Mouse (Mus musculus): Measurements from ENCODE around the gene Gm6793. TPM values are rescaled to one million over a fixed set of nuclear protein-coding genes. Genes with fewer than 3 reads are reported as not detected.

The Gm6793 gene
- polyA plus RNA-seq, 1 experiment from 2014 or later, result 0.31 TPM

DNA sequence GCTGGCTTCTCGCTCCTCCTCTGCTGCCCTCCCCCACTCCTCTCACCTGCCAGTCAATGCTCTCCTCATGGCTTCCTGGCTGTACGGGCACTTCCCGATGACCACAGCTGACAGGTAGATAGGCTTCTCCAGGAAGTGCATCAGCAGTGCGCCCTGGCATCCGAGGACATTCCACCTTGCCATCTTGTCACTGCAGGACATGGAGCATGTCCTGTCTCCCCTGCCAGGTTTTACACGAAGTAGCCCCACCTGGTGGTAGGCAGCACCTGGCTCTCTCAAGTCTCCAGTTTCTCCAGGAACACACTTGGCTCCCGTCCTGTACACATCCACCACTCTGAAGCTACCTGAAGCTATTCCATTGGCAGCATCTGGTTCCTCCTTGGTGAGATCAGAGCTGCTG lies 32.7 kb downstream of the Gm6793 start:
- no peaks in the 10 kb centered on the region for H3K4me1 ChIP-seq
- H3K4me3 ChIP-seq (replicated peaks), result no peak overlapping the region
- ATAC-seq (ENCODE audit: insufficient read depth, low FRiP score, low read depth), result no peak
- no peaks in the 10 kb centered on the region for H3K9me3 ChIP-seq
- no peak overlapping the region for H3K27ac ChIP-seq
- H3K4me2 ChIP-seq, result no peak overlapping the region
- peaks cover 10% of the 10 kb centered on the region for H3K36me3 ChIP-seq
- no peaks in the 10 kb centered on the region for H3K27me3 ChIP-seq (replicated peaks)
- 68% methylated on average over 7 of the region's 7 CpGs for WGBS
- no peak overlapping the region for H3K9ac ChIP-seq

- Histone ChIP-seq H3K27me3 (replicated peaks) (no peaks in the 10 kb centered on the region), H3K4me1 (no peaks in the 10 kb centered on the region), H3K4me2 (no peak overlapping the region), H3K27ac (no peak overlapping the region), H3K9ac (no peak overlapping the region), H3K36me3 (peaks cover 6% of the 10 kb centered on the region), H3K9me3 (no peaks in the 10 kb centered on the region), H3K4me3 (replicated peaks) (no peak overlapping the region)
- ATAC-seq (ENCODE audit: insufficient read depth, low FRiP score, low read depth), result no peak
- 64% methylated on average over 10 of the region's 10 CpGs for WGBS
These were observed 36.7 kb downstream of the Gm6793 start for GRCm38 (mm10) chr8:111978147-111978546.

DNA sequence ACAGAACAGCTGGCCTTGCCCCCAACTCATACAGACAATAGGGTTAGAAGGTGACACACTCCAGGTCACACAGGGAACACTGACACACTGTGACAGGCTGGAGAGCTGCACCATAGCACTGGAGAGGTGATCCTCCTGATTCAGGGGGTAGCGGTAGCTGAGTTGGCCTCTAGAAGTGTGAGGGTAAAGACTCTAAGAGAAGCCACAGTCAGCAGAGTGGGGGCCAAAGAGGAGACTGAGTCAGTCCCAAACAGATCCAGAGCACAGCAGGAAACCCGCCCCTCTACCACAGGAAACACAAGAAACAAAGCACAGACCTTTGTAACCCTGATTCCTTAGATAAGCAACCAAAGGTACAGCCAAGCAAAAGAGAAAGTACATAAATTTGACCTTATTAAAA lies 38.5 kb downstream of the Gm6793 start:
- Histone ChIP-seq H3K4me1 (no peaks in the 10 kb centered on the region), H3K9me3 (no peaks in the 10 kb centered on the region), H3K36me3 (peaks cover 6% of the 10 kb centered on the region), H3K4me3 (replicated peaks) (no peak overlapping the region), H3K27ac (no peak overlapping the region), H3K9ac (no peak overlapping the region), H3K4me2 (no peak overlapping the region), H3K27me3 (replicated peaks) (no peaks in the 10 kb centered on the region)
- ATAC-seq (ENCODE audit: insufficient read depth, low FRiP score, low read depth), result no peak
- WGBS, result 84% methylated on average over 2 of the region's 2 CpGs

DNA sequence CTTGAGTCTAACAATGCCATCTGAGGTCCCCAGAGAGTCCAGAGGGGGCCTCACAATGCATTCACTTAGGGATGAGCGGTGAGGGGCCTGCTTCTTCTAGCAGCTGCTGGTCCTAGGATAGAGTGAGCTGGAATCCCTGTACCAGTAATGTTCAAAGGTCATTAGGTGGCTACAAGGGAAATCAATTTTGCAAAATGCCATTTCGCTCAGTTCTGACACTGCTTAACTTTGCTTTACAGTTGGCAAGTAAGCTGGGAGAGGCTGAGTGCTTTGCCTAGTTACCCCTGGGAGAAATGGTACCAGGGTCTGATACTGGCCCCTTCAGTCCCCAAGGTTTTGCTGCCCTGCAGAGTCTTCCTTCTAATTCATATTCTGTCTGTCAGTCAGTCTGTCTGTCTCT lies 39.1 kb downstream of the Gm6793 start:
- WGBS, result 88% methylated on average over 2 of the region's 2 CpGs

GRCm38 (mm10) chr8:111974138-111974537 lies 40.7 kb downstream of the Gm6793 start:
- no peak overlapping the region for H3K9ac ChIP-seq
- H3K27ac ChIP-seq, result no peak overlapping the region
- H3K4me1 ChIP-seq, result no peaks in the 10 kb centered on the region
- H3K36me3 ChIP-seq, result peaks cover 9% of the 10 kb centered on the region
- no peak for ATAC-seq (ENCODE audit: insufficient read depth, low FRiP score, low read depth)
- H3K9me3 ChIP-seq, result no peaks in the 10 kb centered on the region
- 96% methylated on average over 12 of the region's 12 CpGs for WGBS
- no peaks in the 10 kb centered on the region for H3K27me3 ChIP-seq (replicated peaks)
- H3K4me3 ChIP-seq (replicated peaks), result no peak overlapping the region
- H3K4me2 ChIP-seq, result no peak overlapping the region

More for the DNA sequence above, 39.1 kb downstream of the Gm6793 start:
- Histone ChIP-seq H3K27ac (no peak overlapping the region), H3K36me3 (peaks cover 9% of the 10 kb centered on the region), H3K4me1 (no peaks in the 10 kb centered on the region), H3K4me3 (replicated peaks) (no peak overlapping the region), H3K9ac (no peak overlapping the region), H3K4me2 (no peak overlapping the region), H3K9me3 (no peaks in the 10 kb centered on the region), H3K27me3 (replicated peaks) (no peaks in the 10 kb centered on the region)
- ATAC-seq (ENCODE audit: insufficient read depth, low FRiP score, low read depth), result no peak

DNA sequence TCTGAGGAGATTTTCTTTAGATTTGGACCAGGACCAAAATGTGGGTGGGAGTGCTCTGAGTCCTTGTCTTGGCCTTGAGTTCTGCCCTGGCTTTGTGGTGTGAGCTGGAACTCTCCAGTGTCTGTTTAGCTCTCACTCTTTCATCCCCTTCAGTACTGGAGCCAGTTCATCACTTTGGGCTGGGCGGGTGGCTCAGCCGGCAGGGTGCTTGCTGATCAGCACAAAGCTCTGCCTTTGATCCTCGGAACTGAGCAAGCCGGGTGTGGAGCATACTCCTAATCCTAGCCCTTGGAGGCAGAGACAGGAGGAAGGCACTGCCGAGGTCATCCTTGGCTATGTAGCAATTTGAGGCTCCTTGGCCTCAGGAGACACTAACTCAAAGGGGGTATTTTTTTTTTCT lies 45.8 kb downstream of the Gm6793 start:
- no peaks in the 10 kb centered on the region for H3K27me3 ChIP-seq (replicated peaks)
- no peak overlapping the region for H3K4me2 ChIP-seq
- H3K9ac ChIP-seq, result no peak overlapping the region
- no peaks in the 10 kb centered on the region for H3K4me1 ChIP-seq
- H3K9me3 ChIP-seq, result no peaks in the 10 kb centered on the region
- no peak overlapping the region for H3K27ac ChIP-seq
- WGBS, result 48% methylated on average over 5 of the region's 5 CpGs
- 0 out of 2 replicates have a peak, but pooled peaks cover 7% of the 10 kb centered on the region for H3K36me3 ChIP-seq
- no peak for ATAC-seq (ENCODE audit: insufficient read depth, low FRiP score, low read depth)
- H3K4me3 ChIP-seq (replicated peaks), result no peak overlapping the region

- WGBS, result 89% methylated on average over 10 of the region's 10 CpGs
- no peak overlapping the region for H3K4me2 ChIP-seq
- no peaks in the 10 kb centered on the region for H3K4me1 ChIP-seq
- ATAC-seq (ENCODE audit: insufficient read depth, low FRiP score, low read depth), result no peak
- H3K4me3 ChIP-seq (replicated peaks), result no peak overlapping the region
- H3K36me3 ChIP-seq, result 0 out of 2 replicates have a peak, but pooled peaks cover 7% of the 10 kb centered on the region
- no peak overlapping the region for H3K9ac ChIP-seq
- no peaks in the 10 kb centered on the region for H3K27me3 ChIP-seq (replicated peaks)
- H3K27ac ChIP-seq, result no peak overlapping the region
- no peaks in the 10 kb centered on the region for H3K9me3 ChIP-seq
These were observed 46.3 kb downstream of the Gm6793 start for GRCm38 (mm10) chr8:111968541-111968940.

DNA sequence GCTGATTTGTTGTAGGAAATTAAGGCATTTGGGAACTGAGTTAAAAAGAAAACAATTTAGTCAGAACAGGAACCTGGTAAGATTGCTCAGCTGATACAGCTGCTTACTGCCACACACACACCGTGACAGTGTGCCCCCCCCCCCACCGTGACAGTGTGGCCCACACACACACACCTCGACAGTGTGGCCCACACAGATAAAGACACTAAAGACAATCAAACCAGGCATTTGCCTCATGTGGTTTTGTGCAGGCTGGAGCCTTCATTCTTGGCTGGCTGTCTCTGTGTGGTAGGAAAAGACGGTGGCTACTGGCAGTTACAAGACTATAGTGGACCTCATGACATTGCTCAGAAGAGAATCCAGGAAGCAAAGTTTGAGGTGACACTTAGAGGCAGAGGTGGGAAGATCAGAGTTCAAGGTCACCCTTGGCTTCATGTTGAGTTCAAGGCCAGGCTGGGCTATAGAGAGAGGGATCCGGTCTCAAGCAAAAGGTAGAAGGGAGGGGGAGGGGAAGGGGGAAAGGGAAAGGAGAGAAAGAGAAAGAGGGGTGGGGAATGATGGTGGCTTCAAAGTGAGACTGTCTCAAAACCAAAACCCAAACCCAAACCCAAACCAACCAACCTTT lies 47.5 kb downstream of the Gm6793 start:
- no peak overlapping the region for H3K4me3 ChIP-seq (replicated peaks)
- H3K9me3 ChIP-seq, result no peaks in the 10 kb centered on the region
- ATAC-seq (ENCODE audit: insufficient read depth, low FRiP score, low read depth), result no peak
- no peak overlapping the region for H3K4me2 ChIP-seq
- no peak overlapping the region for H3K27ac ChIP-seq
- H3K27me3 ChIP-seq (replicated peaks), result no peaks in the 10 kb centered on the region
- H3K36me3 ChIP-seq, result 0 out of 2 replicates have a peak, but pooled peaks cover 7% of the 10 kb centered on the region
- H3K4me1 ChIP-seq, result no peaks in the 10 kb centered on the region
- WGBS, result 80% methylated on average over 5 of the region's 5 CpGs
- H3K9ac ChIP-seq, result no peak overlapping the region

GRCm38 (mm10) chr8:111964849-111965561 lies 49.8 kb downstream of the Gm6793 start:
- Histone ChIP-seq H3K4me2 (no peak overlapping the region), H3K27me3 (replicated peaks) (no peaks in the 10 kb centered on the region), H3K27ac (no peak overlapping the region), H3K4me1 (no peaks in the 10 kb centered on the region), H3K4me3 (replicated peaks) (no peak overlapping the region), H3K9ac (no peak overlapping the region), H3K9me3 (no peaks in the 10 kb centered on the region), H3K36me3 (0 out of 2 replicates have a peak, but pooled peaks cover 4% of the 10 kb centered on the region)
- no peak for ATAC-seq (ENCODE audit: insufficient read depth, low FRiP score, low read depth)
- WGBS, result 61% methylated on average over 7 of the region's 7 CpGs

DNA sequence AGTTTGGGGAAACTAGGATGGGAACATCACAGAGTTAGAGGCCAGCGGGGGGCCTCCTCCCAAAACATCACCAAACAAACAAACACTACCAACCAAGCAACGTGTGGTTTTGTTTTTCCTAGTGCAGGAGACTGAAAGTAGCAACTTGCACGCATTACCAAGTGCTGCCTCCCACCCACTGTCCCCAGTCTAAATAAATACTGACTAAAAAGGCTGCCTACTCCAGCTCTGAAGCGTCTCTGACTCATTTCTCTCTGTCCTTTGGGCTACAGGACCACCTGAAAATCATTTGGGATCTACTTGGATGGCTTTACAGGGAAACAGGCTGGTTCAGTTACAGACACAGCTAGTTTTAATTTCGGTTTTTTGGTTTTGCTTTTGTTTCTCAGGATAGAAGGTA lies 50.5 kb downstream of the Gm6793 start:
- WGBS, result 55% methylated on average over 5 of the region's 5 CpGs
- Histone ChIP-seq H3K27ac (no peak overlapping the region), H3K4me3 (replicated peaks) (no peak overlapping the region), H3K27me3 (replicated peaks) (no peaks in the 10 kb centered on the region), H3K9me3 (no peaks in the 10 kb centered on the region), H3K4me2 (no peak overlapping the region), H3K4me1 (no peaks in the 10 kb centered on the region), H3K36me3 (0 out of 2 replicates have a peak, but pooled peaks cover 4% of the 10 kb centered on the region), H3K9ac (no peak overlapping the region)
- ATAC-seq (ENCODE audit: insufficient read depth, low FRiP score, low read depth), result no peak

DNA sequence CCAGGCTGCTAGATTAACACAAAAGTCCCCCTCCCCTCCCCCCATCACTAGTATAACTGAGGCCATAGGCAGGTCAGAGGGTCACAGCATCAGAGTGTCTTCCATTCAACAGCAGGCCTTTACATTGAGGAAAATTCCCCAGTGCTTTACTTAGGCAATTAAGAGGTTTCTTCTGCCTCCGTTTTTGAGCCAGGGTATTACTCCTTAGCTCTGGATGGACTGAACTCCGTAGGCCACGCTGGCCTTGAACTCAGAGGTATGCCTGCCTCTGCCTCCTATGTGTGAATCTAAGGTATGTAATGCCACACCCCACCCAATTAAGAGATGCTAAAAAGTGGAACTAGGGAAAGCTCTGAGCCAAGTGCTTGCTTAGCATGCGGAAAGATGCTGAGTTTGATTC lies 51.3 kb downstream of the Gm6793 start:
- H3K9ac ChIP-seq, result no peak overlapping the region
- H3K36me3 ChIP-seq, result 0 out of 2 replicates have a peak, but pooled peaks cover 4% of the 10 kb centered on the region
- no peaks in the 10 kb centered on the region for H3K27me3 ChIP-seq (replicated peaks)
- no peak for ATAC-seq (ENCODE audit: insufficient read depth, low FRiP score, low read depth)
- no peak overlapping the region for H3K27ac ChIP-seq
- H3K4me2 ChIP-seq, result no peak overlapping the region
- H3K4me3 ChIP-seq (replicated peaks), result no peak overlapping the region
- H3K4me1 ChIP-seq, result no peaks in the 10 kb centered on the region
- WGBS, result 88% methylated on average over 4 of the region's 4 CpGs
- H3K9me3 ChIP-seq, result no peaks in the 10 kb centered on the region

Data from stomach, embryonic 15.5 days (tissue).